Mouse (Mus musculus) cerebellum, adult 11-12 months (tissue): ENCODE data around the gene Serpina10.
"Not testable (repeated sequence)": the region's sequence is repeated elsewhere in the genome, so short reads cannot be mapped to it uniquely, and the experiment has no call there.

Source experiments
- DNase-seq: peaks from one replicate; pipeline ENCODE4 v3.0.0; 2022

The Serpina10 gene

GRCm38 (mm10) chr12:103631203-103631612, at the start of gene Serpina10:
TSS of gene Serpina10 (minus strand) at chr12:103631444.
- no peak for DNase-seq

- not testable (repeated sequence) for DNase-seq
These were observed 48.6 kb upstream of the Serpina10 start for GRCm38 (mm10) chr12:103679853-103680252.

- no peak for DNase-seq
These were observed 44.8 kb upstream of the Serpina10 start, which contains the start of gene Serpina16 for GRCm38 (mm10) chr12:103676039-103676438. TSS of gene Serpina16 (minus strand) at chr12:103676139.

- no peak for DNase-seq
These were observed 41.9 kb upstream of the Serpina10 start for GRCm38 (mm10) chr12:103673179-103673578.

- no peak for DNase-seq
These were observed 40.2 kb upstream of the Serpina10 start for GRCm38 (mm10) chr12:103671483-103671882.

- DNase-seq: no peak
These were observed 39.7 kb upstream of the Serpina10 start for GRCm38 (mm10) chr12:103670964-103671363.

- DNase-seq: no peak
These were observed 39.1 kb upstream of the Serpina10 start for GRCm38 (mm10) chr12:103670344-103670743.

- no peak for DNase-seq
These were observed 34.0 kb upstream of the Serpina10 start for GRCm38 (mm10) chr12:103665286-103665685.

- DNase-seq: not testable (repeated sequence)
These were observed 30.8 kb upstream of the Serpina10 start for GRCm38 (mm10) chr12:103662053-103662452.

GRCm38 (mm10) chr12:103660076-103660475, 28.8 kb upstream of the Serpina10 start:
- no peak for DNase-seq

- DNase-seq: no peak
These were observed 27.9 kb upstream of the Serpina10 start for GRCm38 (mm10) chr12:103659171-103659570.

GRCm38 (mm10) chr12:103657991-103658390, 26.7 kb upstream of the Serpina10 start:
- no peak for DNase-seq

GRCm38 (mm10) chr12:103656848-103657626, 25.8 kb upstream of the Serpina10 start, which contains the start of gene Serpina6:
TSS of gene Serpina6 (minus strand) at chr12:103657212.
- no peak for DNase-seq

GRCm38 (mm10) chr12:103655123-103656044, 24.1 kb upstream of the Serpina10 start:
- DNase-seq: no peak

GRCm38 (mm10) chr12:103653836-103654235, 22.6 kb upstream of the Serpina10 start:
- no peak for DNase-seq

GRCm38 (mm10) chr12:103646314-103646713, 15.1 kb upstream of the Serpina10 start:
- DNase-seq: no peak

- DNase-seq: no peak
These were observed 13.4 kb upstream of the Serpina10 start for GRCm38 (mm10) chr12:103644601-103645000.

- DNase-seq: no peak
These were observed 12.6 kb upstream of the Serpina10 start for GRCm38 (mm10) chr12:103643818-103644217.

- DNase-seq: peak; percentile 22
These were observed 12.1 kb upstream of the Serpina10 start for GRCm38 (mm10) chr12:103643336-103643735.

- DNase-seq: no peak
These were observed 4.6 kb upstream of the Serpina10 start for GRCm38 (mm10) chr12:103635846-103636245.

- DNase-seq: no peak
These were observed 3.2 kb upstream of the Serpina10 start for GRCm38 (mm10) chr12:103634430-103634829.

GRCm38 (mm10) chr12:103616860-103617261, 14.4 kb downstream of the Serpina10 start:
- no peak for DNase-seq

GRCm38 (mm10) chr12:103615734-103616133, 15.5 kb downstream of the Serpina10 start:
- DNase-seq: no peak
